Comparison of ENCODE assay signal across 9 mouse cellular contexts in the genomic region with DNA sequence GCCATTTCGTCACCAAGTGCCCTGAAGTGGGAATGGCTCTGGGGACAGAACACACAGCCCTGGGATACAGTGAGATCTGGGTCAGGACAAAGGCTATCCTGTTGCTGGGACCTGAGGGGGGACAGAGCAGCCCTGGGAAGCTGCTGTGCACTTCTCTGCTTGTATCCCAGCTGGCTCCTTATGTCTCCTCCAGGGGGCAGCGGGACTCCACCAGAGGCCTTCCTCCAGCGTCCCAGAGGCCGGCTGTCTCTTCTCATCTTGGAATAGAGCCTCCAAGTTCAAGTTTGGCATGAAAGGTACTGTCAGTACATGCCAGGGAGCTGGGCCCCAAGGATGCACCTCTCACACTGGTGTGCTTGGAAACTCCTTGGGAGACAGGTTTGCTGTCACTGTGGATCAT.
DNase-seq lines count a peak whose midpoint lies in the region; ATAC-seq and TF ChIP-seq lines count a peak whose summit lies in the region.
"Had no signal": no experiment of that assay in that cellular context is flagged by ENCODE, and none has a peak within 500 bp of the region (broad histone marks: within the 10 kb centered on the region; RNA-seq: fewer than 3 reads in every experiment).

No protein-coding gene starts in this region.

- peak; percentile 56 for DNase-seq in liver
- peak; percentile 73 for DNase-seq in embryo, embryonic 10 days (ENCODE audit: low spot score)
- peak; percentile 79 for DNase-seq in kidney, postnatal 14 days
- peak; percentile 70 for DNase-seq in liver, postnatal 0 days
- DNase-seq in retina, postnatal 7 days (ENCODE audit: low read depth, low spot score): peak; percentile 28
- peak; percentile 74 for DNase-seq in thymus, postnatal 25 days

- no peak overlapping the region for H3K27ac ChIP-seq in liver, embryonic 12.5 days
- H3K27ac ChIP-seq in liver, postnatal 0 days (ENCODE audit: low read depth): no peak overlapping the region
- H3K27ac ChIP-seq: midbrain, embryonic 12.5 days had no signal

- no peak overlapping the region for H3K9ac ChIP-seq in liver, embryonic 12.5 days
- no peak overlapping the region for H3K9ac ChIP-seq in liver, postnatal 0 days (replicated peaks)
- H3K9ac ChIP-seq: midbrain, embryonic 12.5 days had no signal

- no peaks in the 10 kb centered on the region for H3K9me3 ChIP-seq in liver, embryonic 12.5 days (replicated peaks)
- no peaks in the 10 kb centered on the region for H3K9me3 ChIP-seq in liver, postnatal 0 days (ENCODE audit: low read length)
- H3K9me3 ChIP-seq: midbrain, embryonic 12.5 days had no signal

- H3K4me2 ChIP-seq in liver, embryonic 12.5 days: no peak overlapping the region
- no peak overlapping the region for H3K4me2 ChIP-seq in liver, postnatal 0 days (ENCODE audit: low read depth, low read length)
- H3K4me2 ChIP-seq: midbrain, embryonic 12.5 days had no signal

- peak; percentile 78 for TF ChIP-seq CTCF in liver, postnatal 0 days (IDR thresholded peaks at IDR 0.05; ENCODE audit: low read depth)

- peaks cover 31% of the 10 kb centered on the region for H3K27me3 ChIP-seq in liver, embryonic 12.5 days (replicated peaks)
- 0 out of 2 replicates have a peak, but pooled peaks cover 4% of the 10 kb centered on the region for H3K27me3 ChIP-seq in liver, postnatal 0 days (ENCODE audit: insufficient read depth, low read length)

- TF ChIP-seq EP300 in liver, postnatal 0 days (IDR thresholded peaks at IDR 0.05; ENCODE audit: low read depth): no peak

- H3K4me3 ChIP-seq in liver, embryonic 12.5 days: no peak overlapping the region
- H3K4me3 ChIP-seq in liver, postnatal 0 days (ENCODE audit: low read depth, low read length): no peak overlapping the region
- H3K4me3 ChIP-seq: midbrain, embryonic 12.5 days had no signal

- 7% methylated on average over 4 of the region's 4 CpGs for WGBS in liver, embryonic 12.5 days (ENCODE audit: insufficient replicate concordance)
- 6% methylated on average over 4 of the region's 4 CpGs for WGBS in liver, postnatal 0 days (ENCODE audit: insufficient replicate concordance)

- H3K4me1 ChIP-seq in liver, embryonic 12.5 days: no peaks in the 10 kb centered on the region
- no peaks in the 10 kb centered on the region; the same call in 1 of the 2 replicates for H3K4me1 ChIP-seq in liver, postnatal 0 days (ENCODE audit: insufficient read depth)

- ATAC-seq in liver, embryonic 12.5 days: no peak
- peak; percentile 54 for ATAC-seq in granulocyte monocyte progenitor cell, adult 5-6 weeks (replicated peaks; ENCODE audit: poor library complexity, severe bottlenecking)
- ATAC-seq in liver, postnatal 0 days: no peak

- no peaks in the 10 kb centered on the region for H3K36me3 ChIP-seq in liver, embryonic 12.5 days
- H3K36me3 ChIP-seq in liver, postnatal 0 days (replicated peaks; ENCODE audit: insufficient read depth, low read length): no peaks in the 10 kb centered on the region
- H3K36me3 ChIP-seq: midbrain, embryonic 12.5 days had no signal

Comparison
In these comparisons a context has a peak if more than half of its experiments do, and no peak if none do; other contexts are left out.
1. DNase-seq: peak in every context shown above with its lines; median percentile 79 in kidney, postnatal 14 days; 74 in thymus, postnatal 25 days; 73 in embryo, embryonic 10 days; 70 in liver, postnatal 0 days; 56 in liver; 28 in retina, postnatal 7 days.